Mouse (Mus musculus) heart, postnatal 0 days (tissue): ENCODE measurements at regions not wholly inside any gene's neighbourhood (a gene's known extent, or its start where the extent isn't known, plus 50 kb on each side); places are given as distances from the start of the nearest gene placed in this dataset.

ENCODE experiments used
- ATAC-seq: fragments of 200-750 bp; cut with Nextera tagmentation; 2 replicates; pipeline ENCODE4 v1.8.0; 2017; ENCODE audit warnings: low read depth, moderate number of reproducible peaks, moderate library complexity; ENCODE audit not compliant: insufficient read depth
- DNase-seq: peaks from one replicate; pipeline ENCODE4 v3.0.0-alpha.2; 2016; ENCODE audit warnings: low spot score
- H3K27ac ChIP-seq: fragments of 300-500 bp; sonication (generic); 2 replicates; pipeline ENCODE4 v1.5.1; 2014; ENCODE audit warnings: low read depth, mild to moderate bottlenecking
- H3K27me3 ChIP-seq: fragments of 300-500 bp; sonication (generic); 2 replicates; pipeline ENCODE4 v1.6.1; 2014; ENCODE audit warnings: low read length, mixed read lengths; ENCODE audit not compliant: control insufficient read depth, insufficient read depth
- H3K36me3 ChIP-seq: fragments of 300-500 bp; sonication (generic); replicated peaks from 2 replicates; pipeline ENCODE4 v1.6.1; 2014; ENCODE audit warnings: low read length, mixed read lengths; ENCODE audit not compliant: control insufficient read depth, insufficient read depth
- H3K4me1 ChIP-seq: fragments of 300-500 bp; sonication (generic); 2 replicates; pipeline ENCODE4 v1.6.1; 2014; ENCODE audit warnings: antibody characterized with exemption; ENCODE audit not compliant: control insufficient read depth, insufficient read depth
- H3K4me2 ChIP-seq: fragments of 300-500 bp; sonication (generic); 2 replicates; pipeline ENCODE4 v1.6.1; 2014; ENCODE audit warnings: low read depth, mild to moderate bottlenecking, low read length, moderate library complexity
- H3K4me3 ChIP-seq: fragments of 300-500 bp; sonication (generic); 2 replicates; pipeline ENCODE4 v1.5.1; 2014; ENCODE audit warnings: low read depth, low read length
- H3K9ac ChIP-seq: fragments of 300-500 bp; sonication (generic); replicated peaks from 2 replicates; pipeline ENCODE4 v1.6.1; 2014; ENCODE audit warnings: low read depth, low read length, mixed read lengths
- H3K9me3 ChIP-seq: fragments of 300-500 bp; sonication (generic); replicated peaks from 2 replicates; pipeline ENCODE4 v1.6.1; 2016; ENCODE audit warnings: low read length; ENCODE audit not compliant: control insufficient read depth
- CTCF ChIP-seq: IDR thresholded peaks from 2 replicates; pipeline ENCODE4 v1.5.1; 2016; ENCODE audit warnings: antibody characterized with exemption, control low read depth, low read depth
- EP300 ChIP-seq: IDR thresholded peaks from 2 replicates; pipeline ENCODE4 v1.6.1; 2016; ENCODE audit warnings: antibody characterized with exemption, low read depth
- WGBS: fragments of 180-500 bp; shearing (Covaris S2); extraction: QIAGEN DNeasy Blood & Tissue Kit; methylation state at CpG from one replicate; pipeline ENCODE4 v1.1.7; 2014; 5-methylcytosine and 5-hydroxymethylcytosine counted together

- no peak overlapping the region for H3K4me3 ChIP-seq
- H3K4me2 ChIP-seq = no peak overlapping the region
- no peaks in the 10 kb centered on the region for H3K9me3 ChIP-seq
- no peak for TF ChIP-seq EP300
- TF ChIP-seq CTCF = no peak
- WGBS = 76% methylated on average over 2 of the region's 2 CpGs
- no peak overlapping the region for H3K9ac ChIP-seq
- H3K27ac ChIP-seq = no peak overlapping the region
- ATAC-seq = no peak
- no peaks in the 10 kb centered on the region for H3K4me1 ChIP-seq
- no peaks in the 10 kb centered on the region for H3K27me3 ChIP-seq
- no peaks in the 10 kb centered on the region for H3K36me3 ChIP-seq
- no peak for DNase-seq
These were observed 52.0 kb upstream of the Morc2a start for GRCm38 (mm10) chr11:3597002-3597401.

- Histone ChIP-seq H3K27ac (no peak overlapping the region), H3K4me3 (no peak overlapping the region), H3K9ac (no peak overlapping the region), H3K4me2 (no peak overlapping the region), H3K9me3 (no peaks in the 10 kb centered on the region), H3K27me3 (no peaks in the 10 kb centered on the region), H3K36me3 (no peaks in the 10 kb centered on the region), H3K4me1 (no peaks in the 10 kb centered on the region)
- ATAC-seq (no peak), DNase-seq (no peak)
- 90% methylated on average over 3 of the region's 3 CpGs for WGBS
- no peak for TF ChIP-seq EP300
- peak; percentile 9; the same call in 1 of the 2 replicates for TF ChIP-seq CTCF
These were observed 54.2 kb upstream of the Smtn start for GRCm38 (mm10) chr11:3594574-3594973.

- H3K27me3 ChIP-seq = no peaks in the 10 kb centered on the region
- H3K4me1 ChIP-seq = no peaks in the 10 kb centered on the region
- no peak overlapping the region for H3K27ac ChIP-seq
- no peak overlapping the region for H3K4me2 ChIP-seq
- H3K36me3 ChIP-seq = no peaks in the 10 kb centered on the region
- no peak for TF ChIP-seq CTCF
- TF ChIP-seq EP300 = no peak
- H3K4me3 ChIP-seq = no peak overlapping the region
- no peaks in the 10 kb centered on the region for H3K9me3 ChIP-seq
- ATAC-seq (no peak), DNase-seq (no peak)
- 54% methylated on average over 7 of the region's 7 CpGs for WGBS
- H3K9ac ChIP-seq = no peak overlapping the region
These were observed 50.7 kb upstream of the Smtn start for GRCm38 (mm10) chr11:3591123-3591522.
